Comparison of ENCODE assay signal across 6 mouse cellular contexts in genomic region chr2:29886659-29887292, GRCm38 (mm10). TPM values are rescaled to one million over a fixed set of nuclear protein-coding genes. Genes with fewer than 3 reads are reported as not detected.
DNase-seq lines count a peak whose midpoint lies in the region; ATAC-seq and TF ChIP-seq lines count a peak whose summit lies in the region.
"Not testable (repeated sequence)": the region's sequence is repeated elsewhere in the genome, so short reads cannot be mapped to it uniquely, and the experiment has no call there.

No protein-coding gene starts in this region.

- not testable (repeated sequence) for H3K36me3 ChIP-seq in hindbrain, postnatal 0 days (ENCODE audit: insufficient read depth, low read length); midbrain, embryonic 11.5 days (ENCODE audit: control insufficient read depth, insufficient read depth, low read length)

- not testable (repeated sequence) for H3K4me1 ChIP-seq in hindbrain, postnatal 0 days (ENCODE audit: insufficient read depth, low read length)
- peaks cover 16% of the 10 kb centered on the region for H3K4me1 ChIP-seq in midbrain, embryonic 11.5 days (ENCODE audit: control insufficient read depth, insufficient read depth, low read length)

- DNase-seq in 416B (ENCODE audit: low read depth) (peak; percentile 36), ES-CJ7 (ENCODE audit: low read depth, low spot score) (peak; percentile 37), R1 (ENCODE audit: low read depth, low spot score) (peak; percentile 23)
- not testable (repeated sequence) for DNase-seq in hindbrain, postnatal 0 days (ENCODE audit: low spot score); left cerebral cortex, adult 2 months (ENCODE audit: extremely low spot score in 1 of 2, low spot score in 2 of 2)
- DNase-seq in midbrain, embryonic 11.5 days (ENCODE audit: low spot score, missing footprints) = peak; percentile 69

- H3K4me3 ChIP-seq in hindbrain, postnatal 0 days (ENCODE audit: low read length); left cerebral cortex, adult 2 months; midbrain, embryonic 11.5 days (ENCODE audit: low read depth, low read length): not testable (repeated sequence)

- not testable (repeated sequence) for H3K4me2 ChIP-seq in hindbrain, postnatal 0 days (ENCODE audit: low read depth, low read length); midbrain, embryonic 11.5 days

- 83% methylated on average over 9 of the region's 9 CpGs for WGBS in hindbrain, postnatal 0 days
- WGBS in midbrain, embryonic 11.5 days = 86% methylated on average over 9 of the region's 9 CpGs

- H3K9ac ChIP-seq in hindbrain, postnatal 0 days (replicated peaks; ENCODE audit: low read length); midbrain, embryonic 11.5 days (ENCODE audit: low read length): not testable (repeated sequence)

- not testable (repeated sequence) for H3K27ac ChIP-seq in hindbrain, postnatal 0 days; left cerebral cortex, adult 2 months; midbrain, embryonic 11.5 days (ENCODE audit: low read depth, low read length)

- TF ChIP-seq CTCF in hindbrain, postnatal 0 days (IDR thresholded peaks at IDR 0.05; ENCODE audit: low read depth) = peak; percentile 27
- peak; percentile 31 for TF ChIP-seq CTCF in left cerebral cortex, adult 2 months (IDR thresholded peaks at IDR 0.05)

- ATAC-seq in hindbrain, postnatal 0 days; midbrain, embryonic 11.5 days (ENCODE audit: low FRiP score): not testable (repeated sequence)

- intact Hi-C loops in left cerebral cortex, adult 2 months (cut with DNase I) = not testable (repeated sequence)

- H3K9me3 ChIP-seq in hindbrain, postnatal 0 days (ENCODE audit: low read length); midbrain, embryonic 11.5 days (ENCODE audit: control insufficient read depth, low read length): not testable (repeated sequence)

- H3K27me3 ChIP-seq in hindbrain, postnatal 0 days (ENCODE audit: insufficient read depth, low read length); midbrain, embryonic 11.5 days (ENCODE audit: control insufficient read depth, insufficient read depth, low read length): not testable (repeated sequence)

RNA-seq across cellular contexts. Expression of gene Odf2, which starts 2.2 kb away (rescaled TPM):
- total RNA-seq in hindbrain, postnatal 0 days (2014; rRNA removed) = 73.1 and 81.7 TPM in 2 replicates
- polyA plus RNA-seq in hindbrain, postnatal 0 days (2015; fragmentation: Nextera tagmentation; extraction: Ambion mirVana) = 78.2 and 88.3 TPM in 2 replicates
- total RNA-seq in left cerebral cortex, adult 2 months (2021) = 100 to 1,000 TPM in 1 of 2 experiments, 10 to 100 TPM in 1; 97.9 to 101 TPM
- polyA plus RNA-seq in midbrain, embryonic 11.5 days (2014; fragmentation: Nextera tagmentation; extraction: Ambion mirVana) = 79.4 and 86.7 TPM in 2 replicates

RNA-seq across cellular contexts. Expression of gene Cercam, which starts 17.8 kb away (rescaled TPM):
- 32.5 and 37.7 TPM in 2 replicates for total RNA-seq in hindbrain, postnatal 0 days (2014; rRNA removed)
- polyA plus RNA-seq in hindbrain, postnatal 0 days (2015; fragmentation: Nextera tagmentation; extraction: Ambion mirVana) = 17.8 and 20.6 TPM in 2 replicates
- 1 to 10 TPM; 5.9 to 8.6 TPM for total RNA-seq in left cerebral cortex, adult 2 months (2021)
- 13.4 and 14.0 TPM in 2 replicates for polyA plus RNA-seq in midbrain, embryonic 11.5 days (2014; fragmentation: Nextera tagmentation; extraction: Ambion mirVana)

RNA-seq across cellular contexts. Expression of gene Gle1, which starts 48.5 kb away (rescaled TPM):
- total RNA-seq in hindbrain, postnatal 0 days (2014; rRNA removed) = 39.4 and 43.6 TPM in 2 replicates
- 52.7 and 56.0 TPM in 2 replicates for polyA plus RNA-seq in hindbrain, postnatal 0 days (2015; fragmentation: Nextera tagmentation; extraction: Ambion mirVana)
- total RNA-seq in left cerebral cortex, adult 2 months (2021) = 10 to 100 TPM; 46.5 to 48.1 TPM
- 52.5 and 57.4 TPM in 2 replicates for polyA plus RNA-seq in midbrain, embryonic 11.5 days (2014; fragmentation: Nextera tagmentation; extraction: Ambion mirVana)
